Mouse (Mus musculus): ENCODE measurements around the gene Vps16. TPM values are rescaled to one million over a fixed set of nuclear protein-coding genes. Genes with fewer than 3 reads are reported as not detected.

Gene Vps16
- total RNA-seq, 1 experiment from 2014 or later = 81.9 TPM

DNA sequence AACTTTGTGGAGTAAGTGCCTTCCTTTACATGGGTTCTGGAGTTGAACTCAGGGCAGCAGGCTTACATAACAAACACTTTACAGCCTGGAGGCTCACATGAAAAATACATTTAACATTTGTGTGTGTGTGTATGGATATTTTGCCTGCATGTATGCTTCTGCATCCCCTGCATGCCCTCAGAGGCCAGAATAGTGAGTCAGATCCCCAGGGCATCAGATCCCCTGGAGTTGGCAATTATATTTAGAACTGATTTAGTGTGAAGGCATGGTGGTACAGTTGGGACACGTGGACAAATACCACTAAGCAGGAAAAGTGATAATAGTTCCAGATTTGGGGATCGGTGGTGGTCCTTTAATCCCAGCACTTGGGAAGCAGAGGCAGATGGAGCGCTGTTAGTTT lies 35.4 kb downstream of the Vps16 start:
- DNase-seq = no peak

DNA sequence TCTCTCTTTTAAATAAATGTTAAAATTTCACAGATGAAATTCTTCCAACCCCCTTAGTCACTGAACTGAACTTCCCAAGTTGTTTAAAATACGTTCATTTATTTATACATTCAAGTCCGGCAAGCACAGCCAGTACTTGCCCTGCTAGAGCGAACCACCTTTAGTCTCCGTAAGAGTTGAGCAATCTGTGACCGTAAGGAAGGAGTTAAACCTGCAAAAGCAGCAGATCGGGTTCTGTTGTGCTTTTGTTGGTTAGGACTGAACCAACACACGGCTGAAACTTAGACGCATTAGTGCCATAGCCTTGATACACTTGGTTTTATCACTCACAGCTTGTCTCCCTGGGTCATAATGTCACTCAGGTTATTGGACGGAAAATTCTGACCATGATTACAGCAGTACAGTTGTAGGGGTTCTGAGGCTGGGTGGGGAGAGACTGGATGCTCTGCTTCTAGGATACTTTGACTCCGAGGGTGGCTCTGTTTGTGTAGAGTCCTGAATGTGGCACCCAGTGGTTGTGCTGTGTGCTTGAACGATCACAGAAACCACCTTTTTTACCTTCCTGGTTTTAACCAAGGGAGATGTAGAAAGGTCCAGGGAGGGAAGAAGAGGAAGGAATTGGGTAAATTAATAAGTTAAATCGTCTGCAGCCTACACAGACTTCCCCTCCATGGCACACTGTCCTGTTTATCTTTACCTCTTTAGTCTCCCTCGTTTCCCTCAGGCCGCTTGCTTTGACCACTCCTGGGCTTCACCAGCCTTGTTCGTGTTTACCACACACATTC lies 37.3 kb downstream of the Vps16 start:
- no peak for DNase-seq

DNA sequence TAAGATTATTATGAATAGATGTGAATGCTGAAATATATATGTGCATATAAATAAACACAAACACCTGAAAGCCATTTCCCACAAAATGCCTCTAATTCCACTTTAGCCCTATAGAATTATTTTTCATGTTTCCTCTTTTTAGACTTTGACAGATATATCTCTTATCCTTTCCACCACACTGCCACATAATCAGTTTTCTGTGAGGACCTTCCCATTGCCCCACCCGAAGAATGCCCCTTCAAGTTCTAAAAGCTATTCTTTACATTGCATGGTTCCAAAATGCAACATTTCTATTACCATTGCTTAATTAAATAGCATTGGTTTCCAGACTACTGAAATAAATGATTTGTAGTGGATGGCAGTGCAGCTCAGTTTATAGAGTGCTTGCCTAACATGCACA lies 42.3 kb downstream of the Vps16 start:
- DNase-seq = no peak

DNA sequence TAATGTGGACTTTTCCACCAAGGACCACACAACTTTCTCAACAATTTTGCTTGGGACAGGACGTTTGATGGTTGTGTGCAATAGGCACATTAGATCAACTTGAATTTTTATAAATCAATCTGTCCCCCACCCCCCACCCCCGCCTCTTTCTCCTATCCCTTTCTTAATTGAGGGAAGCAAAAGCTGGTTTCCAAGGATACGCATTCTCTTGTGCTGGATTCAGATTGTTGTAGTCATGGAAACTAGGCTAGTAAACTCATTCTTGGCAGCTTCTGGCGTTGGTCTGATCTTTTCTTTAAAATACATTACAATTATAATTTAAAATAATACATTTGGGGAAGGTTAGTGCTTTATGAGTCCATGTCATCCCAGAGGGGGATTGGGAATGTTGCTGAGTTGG lies 45.2 kb downstream of the Vps16 start:
- DNase-seq = no peak

DNA sequence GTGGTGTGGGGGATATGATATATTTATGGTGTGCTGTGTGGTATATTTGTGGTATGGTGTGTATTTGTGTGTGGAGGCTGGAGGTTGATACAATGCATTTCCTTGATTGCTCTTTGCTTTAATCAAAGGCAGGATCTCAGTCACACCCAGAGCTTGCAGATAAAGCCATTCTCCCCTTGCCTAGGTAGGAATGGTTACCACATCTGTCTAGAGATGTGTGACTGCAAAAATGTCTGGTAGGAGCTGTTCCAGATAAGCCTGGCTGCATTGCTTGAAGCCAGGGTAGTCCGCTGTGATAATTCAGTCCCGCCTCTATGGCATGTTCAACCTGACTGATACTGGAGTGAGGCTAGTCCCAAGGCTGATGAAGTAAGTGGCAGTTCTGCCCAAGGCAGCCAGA lies 45.8 kb downstream of the Vps16 start:
- no peak for DNase-seq

DNA sequence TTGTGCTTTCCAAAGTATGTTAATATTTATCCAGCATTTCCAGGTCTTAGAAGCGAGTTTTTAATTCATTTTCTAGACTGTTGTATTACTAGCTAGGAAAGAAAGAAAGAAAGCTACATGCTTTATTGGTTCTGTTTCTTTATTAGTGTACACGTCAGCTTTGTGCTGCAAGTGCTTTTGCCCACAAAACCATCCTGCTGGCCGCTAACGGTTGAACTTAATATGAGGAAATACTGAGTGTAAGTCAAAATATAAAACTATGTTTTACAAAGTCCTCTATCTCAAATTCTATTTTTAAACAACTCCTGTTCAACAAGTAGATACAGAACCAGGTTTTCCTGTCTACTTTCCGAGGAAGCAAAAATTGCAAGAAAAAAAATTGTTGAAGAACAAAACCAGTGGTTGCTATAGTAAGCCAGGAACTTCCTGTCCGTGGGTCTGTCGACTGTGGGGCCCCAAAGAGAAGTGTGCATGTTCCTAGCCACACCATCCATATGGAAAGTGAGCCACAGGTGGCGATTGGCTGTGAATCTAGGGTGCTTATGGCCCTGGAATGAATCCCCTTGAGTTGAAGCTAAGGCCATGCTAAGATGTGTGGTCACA lies 48.9 kb downstream of the Vps16 start:
- DNase-seq = no peak

DNA sequence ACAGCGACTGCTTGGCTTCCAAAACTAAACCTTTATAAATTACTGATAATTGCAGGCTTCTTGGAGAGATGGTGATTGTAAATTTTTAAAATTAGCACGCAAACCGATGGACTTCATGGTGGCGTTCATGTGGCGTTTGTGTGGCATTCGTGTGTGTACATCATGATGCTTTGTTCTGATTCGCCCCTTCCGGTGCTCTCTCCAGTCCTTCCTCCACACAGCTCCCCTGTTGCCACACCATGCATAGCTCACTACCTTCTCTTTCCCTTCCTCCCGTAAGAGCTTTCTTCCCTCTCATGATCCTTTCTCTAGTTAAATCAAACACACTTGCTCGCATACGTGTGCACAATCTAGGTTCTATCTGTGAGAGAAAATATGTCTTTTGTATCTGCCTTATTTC lies 51.6 kb downstream of the Vps16 start:
- no peak for DNase-seq

DNA sequence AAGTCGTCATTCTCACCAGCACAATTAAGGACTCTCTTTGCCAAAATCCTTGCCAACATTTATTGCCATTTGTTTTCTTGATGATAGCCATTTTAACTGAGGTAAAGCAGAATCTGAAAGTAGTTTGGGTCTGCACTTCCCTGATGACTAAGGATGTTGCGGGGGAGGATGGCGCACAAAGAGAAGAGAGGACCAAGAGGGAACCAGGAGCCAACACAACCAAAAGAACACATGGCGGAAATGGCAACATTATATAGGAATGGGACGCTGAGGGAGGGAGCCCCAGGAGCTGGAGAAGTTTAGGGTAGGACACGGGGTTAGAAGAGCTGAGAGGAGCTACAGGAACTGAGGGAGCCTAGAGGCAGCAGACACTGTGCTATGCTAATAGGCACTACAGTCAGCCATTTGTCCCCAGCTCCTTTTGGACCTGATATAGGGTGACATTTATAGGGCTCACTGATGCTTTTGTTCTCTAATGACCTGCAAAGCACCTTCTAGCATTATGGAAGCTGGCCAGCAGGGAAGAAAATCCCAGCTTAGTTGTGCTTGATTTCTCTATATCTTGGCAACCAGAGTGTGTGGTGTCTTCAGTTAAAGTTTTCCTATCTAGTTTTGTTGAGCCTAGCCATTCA lies 52.6 kb downstream of the Vps16 start:
- DNase-seq = no peak

DNA sequence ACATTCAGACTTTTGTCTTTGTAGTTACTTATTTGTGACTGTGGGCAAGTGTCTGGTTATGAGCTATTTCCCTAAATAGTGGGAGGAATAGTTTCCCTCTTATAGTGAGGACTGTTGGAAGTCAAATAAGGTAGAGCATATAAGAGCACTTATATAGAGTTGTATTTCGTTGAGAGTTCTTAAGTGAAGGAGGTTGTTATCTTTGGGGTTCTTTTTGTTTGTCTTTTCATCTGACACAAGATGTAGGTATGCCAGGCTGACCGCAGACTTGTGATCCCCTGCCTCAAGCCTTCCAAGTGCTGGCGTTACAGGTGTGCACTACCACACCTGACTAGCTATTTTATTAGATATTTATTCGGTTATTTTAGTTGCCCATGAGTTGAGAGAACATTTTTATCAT lies 58.0 kb downstream of the Vps16 start:
- no peak for DNase-seq

DNA sequence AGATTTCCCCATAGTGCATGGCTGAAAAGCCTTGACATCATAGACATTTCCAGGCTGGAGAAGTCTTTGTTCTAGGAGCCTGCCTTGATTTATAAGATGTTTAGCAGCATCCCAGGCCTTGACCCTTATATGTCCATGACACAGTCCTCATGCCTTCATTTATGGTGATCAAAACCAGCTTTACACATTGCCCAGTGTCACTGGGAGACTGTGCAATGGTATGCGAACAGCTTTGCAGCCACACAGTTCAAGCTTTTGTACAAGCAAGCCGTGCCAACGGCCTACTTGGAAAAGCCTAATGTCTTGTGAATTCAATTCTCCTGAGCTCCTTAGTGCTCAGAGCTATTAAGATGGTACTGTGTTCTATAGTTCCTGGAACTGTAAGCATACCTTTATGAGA lies 58.6 kb downstream of the Vps16 start:
- DNase-seq = peak; percentile 14

DNA sequence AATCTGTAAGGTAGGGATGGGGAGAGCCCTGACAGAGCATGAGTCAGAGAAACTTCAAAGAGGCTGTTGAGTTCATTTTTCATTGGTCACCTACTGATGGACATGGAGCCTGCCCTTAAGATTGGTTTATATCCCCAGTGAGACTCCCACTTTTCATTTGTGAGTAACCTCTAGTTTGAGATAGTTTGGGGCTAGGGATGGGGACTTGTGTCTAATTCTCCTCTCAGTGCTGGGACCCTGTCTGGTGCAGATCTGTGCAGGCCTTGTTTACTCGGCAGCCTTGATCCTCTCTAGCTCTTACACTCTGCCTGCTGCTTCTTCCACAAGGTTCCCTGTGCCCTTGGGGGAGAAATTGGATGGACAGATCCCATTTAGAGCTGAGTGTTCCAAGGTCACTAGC lies 60.1 kb downstream of the Vps16 start:
- DNase-seq = no peak

DNA sequence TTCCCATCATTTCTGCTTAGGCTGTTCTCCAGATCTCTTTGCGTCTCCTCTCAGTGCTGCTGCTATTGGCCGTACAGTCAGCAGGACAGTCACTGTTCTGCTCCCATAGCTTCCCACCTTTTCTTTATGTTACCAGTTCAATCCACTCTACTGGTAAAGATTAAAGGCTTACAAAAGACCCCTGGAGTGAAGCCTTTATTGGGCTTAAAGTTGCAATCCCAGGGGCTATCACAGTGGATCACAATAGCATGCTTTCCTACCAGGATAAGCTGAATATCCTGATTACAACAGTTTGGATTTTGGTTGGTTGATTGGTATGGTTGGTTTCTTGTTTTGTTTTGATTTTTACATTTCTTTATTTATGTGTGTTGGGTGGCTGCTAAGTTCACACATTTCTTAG lies 63.9 kb downstream of the Vps16 start:
- DNase-seq = no peak

DNA sequence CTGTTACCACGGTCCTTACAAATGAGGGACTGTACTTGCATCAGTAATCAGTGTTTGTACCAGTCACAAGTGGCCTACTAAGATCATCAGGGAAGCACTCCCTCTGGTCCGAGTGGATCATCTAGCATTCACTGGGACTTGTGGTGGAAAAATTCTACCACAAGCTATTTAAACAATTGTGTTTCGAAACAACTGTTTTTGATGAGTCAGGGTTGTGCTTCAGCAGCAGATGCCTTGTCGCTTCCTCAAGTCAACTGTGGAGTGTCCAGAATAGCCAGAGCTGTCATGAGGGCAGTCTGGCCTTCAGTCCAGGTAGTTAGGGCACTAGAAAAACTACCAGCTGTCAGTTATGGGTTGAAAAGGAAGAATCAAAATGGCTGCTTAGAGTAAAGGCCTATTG lies 64.5 kb downstream of the Vps16 start:
- DNase-seq = no peak

DNA sequence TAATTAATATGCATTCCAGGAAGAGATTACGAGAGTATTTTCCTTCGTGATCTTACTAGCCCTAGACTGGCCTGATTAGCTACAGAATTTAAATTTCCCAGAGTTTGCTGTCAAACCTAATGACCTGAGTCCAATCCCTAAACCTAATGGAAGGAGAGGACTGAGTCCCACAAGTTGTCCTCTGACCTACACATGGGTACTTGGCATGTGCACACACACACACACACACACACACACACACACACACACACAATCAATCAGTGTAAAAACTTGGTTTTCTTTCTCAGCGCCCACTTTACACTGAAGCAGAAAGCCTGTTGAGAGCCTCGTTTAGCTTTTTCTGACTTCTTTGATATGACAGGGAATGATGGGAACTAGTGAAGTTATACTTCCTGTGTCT lies 67.0 kb downstream of the Vps16 start:
- no peak for DNase-seq

DNA sequence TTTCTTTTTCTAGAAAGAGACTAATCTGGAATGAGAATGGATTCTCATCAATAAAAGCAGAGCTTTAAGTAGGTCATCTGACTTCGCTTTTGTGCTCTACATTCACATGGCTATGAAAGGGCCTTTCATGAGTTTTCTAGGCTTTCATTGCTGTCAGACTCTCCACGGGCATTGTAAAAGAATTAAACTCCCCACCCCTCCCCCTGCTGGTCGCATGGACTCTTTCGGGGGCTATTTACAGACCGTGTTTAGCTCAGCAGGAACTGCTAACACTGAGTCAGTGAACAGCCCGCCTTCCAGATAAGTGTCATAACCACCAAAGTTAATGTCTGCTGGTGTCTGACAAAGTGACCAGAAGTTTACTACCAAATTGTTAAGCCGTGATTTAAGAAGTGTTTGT lies 67.4 kb downstream of the Vps16 start:
- DNase-seq = no peak

Other genes with a start within 250 kb of the Vps16 start
- 175 and 178 TPM in 2 replicates for gene Snrpb, start 244.9 kb upstream of the Vps16 start, total RNA-seq (2021)
- not detected in 2 replicates for gene Tmc2, start 229.1 kb upstream of the Vps16 start, total RNA-seq (2021)
- gene Nop56, start 149.9 kb upstream of the Vps16 start, total RNA-seq (2021) = 104 and 124 TPM in 2 replicates
- 319 and 388 TPM in 2 replicates for gene Idh3b, start 139.8 kb upstream of the Vps16 start, total RNA-seq (2021)
- gene Ebf4, start 129.2 kb upstream of the Vps16 start, total RNA-seq (2021) = 5.0 and 5.3 TPM in 2 replicates
- 3.5 and 4.2 TPM in 2 replicates for gene Cpxm1, start 26.8 kb upstream of the Vps16 start, total RNA-seq (2021)
- not detected in 2 replicates for gene Gm28372, start 19.1 kb upstream of the Vps16 start, total RNA-seq (2021)
- not detected in 2 replicates for gene 1700020A23Rik, start 19.1 kb upstream of the Vps16 start, total RNA-seq (2021)
- not detected in 2 replicates for gene Tmem239, start 17.9 kb upstream of the Vps16 start, total RNA-seq (2021)
- gene Pced1a, start 362 bp downstream of the Vps16 start, total RNA-seq (2021) = 18.9 and 19.9 TPM in 2 replicates
- gene Ptpra, start 25.9 kb downstream of the Vps16 start, total RNA-seq (2021) = 115 and 144 TPM in 2 replicates
- 61.9 and 64.5 TPM in 2 replicates for gene Mrps26, start 139.4 kb downstream of the Vps16 start, total RNA-seq (2021)
- not detected in 2 replicates for gene Oxt, start 151.8 kb downstream of the Vps16 start, total RNA-seq (2021)
- not detected in 2 replicates for gene Avp, start 158.2 kb downstream of the Vps16 start, total RNA-seq (2021)
- gene Fastkd5, start 205.7 kb downstream of the Vps16 start, total RNA-seq (2021) = 8.9 and 14.0 TPM in 2 replicates
- 7.5 and 7.9 TPM in 2 replicates for gene Ubox5, start 205.7 kb downstream of the Vps16 start, total RNA-seq (2021)
- gene Lzts3, start 218.5 kb downstream of the Vps16 start, total RNA-seq (2021) = 16.8 and 19.5 TPM in 2 replicates
- 226 and 231 TPM in 2 replicates for gene Ddrgk1, start 240.3 kb downstream of the Vps16 start, total RNA-seq (2021)
- 23.8 and 28.0 TPM in 2 replicates for gene Itpa, start 243.3 kb downstream of the Vps16 start, total RNA-seq (2021)

Data from adrenal gland, postnatal 25 days (tissue).